Mouse (Mus musculus): ENCODE measurements around the gene Dtnb. TPM values are rescaled to one million over a fixed set of nuclear protein-coding genes. Genes with fewer than 3 reads are reported as not detected.

The Dtnb gene
- polyA plus RNA-seq, 1 experiment from 2014 or later = 18.8 TPM

GRCm38 (mm10) chr12:3806271-3806684 lies 234.1 kb downstream of the Dtnb start:
- H3K9me3 ChIP-seq (ENCODE audit: low read length) = no peaks in the 10 kb centered on the region
- peak overlapping the region; percentile 94 for H3K4me3 ChIP-seq (ENCODE audit: low read depth, low read length)
- TF ChIP-seq CTCF (IDR thresholded peaks at IDR 0.05) = peak; percentile 91
- no peak for TF ChIP-seq EP300 (IDR thresholded peaks at IDR 0.05)
- no peaks in the 10 kb centered on the region for H3K36me3 ChIP-seq (ENCODE audit: insufficient read depth, low read length)
- H3K27ac ChIP-seq (ENCODE audit: low read length) = peak overlapping the region; percentile 87
- 6% methylated on average over 30 of the region's 41 CpGs for WGBS
- ATAC-seq (peak; percentile 89), DNase-seq (ENCODE audit: low spot score) (peak; percentile 93)
- H3K9ac ChIP-seq (replicated peaks; ENCODE audit: low read depth) = peak overlapping the region; percentile 64
- H3K4me2 ChIP-seq (replicated peaks; ENCODE audit: low read depth, low read length) = peak overlapping the region; percentile 88
- peaks cover 22% of the 10 kb centered on the region for H3K4me1 ChIP-seq (ENCODE audit: insufficient read depth, low read depth, low read length)
- no peaks in the 10 kb centered on the region for H3K27me3 ChIP-seq (replicated peaks; ENCODE audit: insufficient read depth, low read length)

GRCm38 (mm10) chr12:3806703-3807547 lies 234.7 kb downstream of the Dtnb start:
- Histone ChIP-seq H3K27me3 (replicated peaks; ENCODE audit: insufficient read depth, low read length) (no peaks in the 10 kb centered on the region), H3K9ac (replicated peaks; ENCODE audit: low read depth) (peak overlapping the region; percentile 64), H3K36me3 (ENCODE audit: insufficient read depth, low read length) (no peaks in the 10 kb centered on the region), H3K4me1 (ENCODE audit: insufficient read depth, low read depth, low read length) (peaks cover 27% of the 10 kb centered on the region), H3K4me3 (ENCODE audit: low read depth, low read length) (peak overlapping the region; percentile 94), H3K9me3 (ENCODE audit: low read length) (no peaks in the 10 kb centered on the region), H3K4me2 (replicated peaks; ENCODE audit: low read depth, low read length) (peak overlapping the region; percentile 88), H3K27ac (ENCODE audit: low read length) (peak overlapping the region; percentile 87)
- DNase-seq (ENCODE audit: low spot score) = peak; percentile 83
- no peak for TF ChIP-seq EP300 (IDR thresholded peaks at IDR 0.05)
- no peak for TF ChIP-seq CTCF (IDR thresholded peaks at IDR 0.05)
- peak; percentile 68 for ATAC-seq
- 0% methylated on average over 16 of the region's 141 CpGs for WGBS

GRCm38 (mm10) chr12:3807548-3808395 lies 235.6 kb downstream of the Dtnb start:
- Histone ChIP-seq H3K9me3 (ENCODE audit: low read length) (no peaks in the 10 kb centered on the region), H3K4me3 (ENCODE audit: low read depth, low read length) (peak overlapping the region; percentile 94), H3K36me3 (ENCODE audit: insufficient read depth, low read length) (no peaks in the 10 kb centered on the region), H3K9ac (replicated peaks; ENCODE audit: low read depth) (peak overlapping the region; percentile 64), H3K27me3 (replicated peaks; ENCODE audit: insufficient read depth, low read length) (no peaks in the 10 kb centered on the region), H3K4me1 (ENCODE audit: insufficient read depth, low read depth, low read length) (peaks cover 27% of the 10 kb centered on the region), H3K4me2 (replicated peaks; ENCODE audit: low read depth, low read length) (peak overlapping the region; percentile 88), H3K27ac (ENCODE audit: low read length) (peak overlapping the region; percentile 87)
- TF ChIP-seq EP300 (IDR thresholded peaks at IDR 0.05) = no peak
- no peak for TF ChIP-seq CTCF (IDR thresholded peaks at IDR 0.05)
- WGBS = 0% methylated on average over 35 of the region's 105 CpGs
- DNase-seq (ENCODE audit: low spot score) = peak; percentile 56
- peak; percentile 24 for ATAC-seq

- H3K36me3 ChIP-seq (ENCODE audit: insufficient read depth, low read length) = no peaks in the 10 kb centered on the region
- WGBS = 11% methylated on average over 9 of the region's 10 CpGs
- peak overlapping the region; percentile 64; the same call in 1 of the 2 replicates for H3K9ac ChIP-seq (replicated peaks; ENCODE audit: low read depth)
- peaks cover 27% of the 10 kb centered on the region for H3K4me1 ChIP-seq (ENCODE audit: insufficient read depth, low read depth, low read length)
- TF ChIP-seq EP300 (IDR thresholded peaks at IDR 0.05) (no peak), CTCF (IDR thresholded peaks at IDR 0.05) (no peak)
- H3K27ac ChIP-seq (ENCODE audit: low read length) = peak overlapping the region; percentile 87
- DNase-seq (ENCODE audit: low spot score) = no peak
- no peaks in the 10 kb centered on the region for H3K9me3 ChIP-seq (ENCODE audit: low read length)
- no peak for ATAC-seq
- peak overlapping the region; percentile 88 for H3K4me2 ChIP-seq (replicated peaks; ENCODE audit: low read depth, low read length)
- peak overlapping the region; percentile 94 for H3K4me3 ChIP-seq (ENCODE audit: low read depth, low read length)
- H3K27me3 ChIP-seq (replicated peaks; ENCODE audit: insufficient read depth, low read length) = no peaks in the 10 kb centered on the region
Measured at GRCm38 (mm10) chr12:3808396-3808981, 236.3 kb downstream of the Dtnb start.

- Histone ChIP-seq H3K27ac (ENCODE audit: low read length) (no peak overlapping the region), H3K9ac (replicated peaks; ENCODE audit: low read depth) (no peak overlapping the region), H3K4me1 (ENCODE audit: insufficient read depth, low read depth, low read length) (peaks cover 27% of the 10 kb centered on the region)
Measured at GRCm38 (mm10) chr12:3809520-3810180, 237.5 kb downstream of the Dtnb start.

More at GRCm38 (mm10) chr12:3809520-3810180, 237.5 kb downstream of the Dtnb start:
- no peak for ATAC-seq
- H3K4me2 ChIP-seq (replicated peaks; ENCODE audit: low read depth, low read length) = no peak overlapping the region
- no peak for DNase-seq (ENCODE audit: low spot score)
- H3K4me3 ChIP-seq (ENCODE audit: low read depth, low read length) = no peak overlapping the region
- H3K27me3 ChIP-seq (replicated peaks; ENCODE audit: insufficient read depth, low read length) = no peaks in the 10 kb centered on the region
- TF ChIP-seq CTCF (IDR thresholded peaks at IDR 0.05) (no peak), EP300 (IDR thresholded peaks at IDR 0.05) (no peak)
- no peaks in the 10 kb centered on the region for H3K36me3 ChIP-seq (ENCODE audit: insufficient read depth, low read length)
- 58% methylated on average over 7 of the region's 7 CpGs for WGBS
- H3K9me3 ChIP-seq (ENCODE audit: low read length) = no peaks in the 10 kb centered on the region

Data from lung, postnatal 0 days (tissue).